Mouse (Mus musculus): ENCODE results near the gene Fchsd2. TPM values are rescaled to one million over a fixed set of nuclear protein-coding genes. Genes with fewer than 3 reads are reported as not detected.

Fchsd2 gene
- polyA plus RNA-seq, 1 experiment from 2014 or later: 4.9 TPM

- no peak for ATAC-seq (ENCODE audit: insufficient read depth)
- 72% methylated on average over 4 of the region's 4 CpGs for WGBS (ENCODE audit: insufficient replicate concordance)
- H3K4me1 ChIP-seq (replicated peaks): peaks cover 70% of the 10 kb centered on the region
- H3K36me3 ChIP-seq (replicated peaks): peaks cover 27% of the 10 kb centered on the region; the same call in 1 of the 2 replicates
- H3K4me3 ChIP-seq (replicated peaks): no peak overlapping the region
- no peak overlapping the region for H3K9ac ChIP-seq
- no peak overlapping the region for H3K4me2 ChIP-seq
- no peaks in the 10 kb centered on the region for H3K27me3 ChIP-seq
- no peaks in the 10 kb centered on the region for H3K9me3 ChIP-seq (replicated peaks)
- no peak overlapping the region for H3K27ac ChIP-seq (replicated peaks)
Measured at GRCm38 (mm10) chr7:101328621-101329158, 236.0 kb downstream of the Fchsd2 start.

- H3K36me3 ChIP-seq (replicated peaks): peaks cover 30% of the 10 kb centered on the region; the same call in 1 of the 2 replicates
- no peak for ATAC-seq (ENCODE audit: insufficient read depth)
- H3K9ac ChIP-seq: no peak overlapping the region
- H3K4me2 ChIP-seq: no peak overlapping the region
- H3K27ac ChIP-seq (replicated peaks): no peak overlapping the region; the same call in 1 of the 2 replicates
- no peaks in the 10 kb centered on the region for H3K27me3 ChIP-seq
- no peaks in the 10 kb centered on the region for H3K9me3 ChIP-seq (replicated peaks)
- peaks cover 61% of the 10 kb centered on the region for H3K4me1 ChIP-seq (replicated peaks)
- no peak overlapping the region for H3K4me3 ChIP-seq (replicated peaks)
- 71% methylated on average over 4 of the region's 4 CpGs for WGBS (ENCODE audit: insufficient replicate concordance)
Measured at GRCm38 (mm10) chr7:101329606-101330005, 236.9 kb downstream of the Fchsd2 start.

- Histone ChIP-seq H3K4me2 (no peak overlapping the region), H3K4me3 (replicated peaks) (no peak overlapping the region), H3K27ac (replicated peaks) (no peak overlapping the region), H3K9me3 (replicated peaks) (no peaks in the 10 kb centered on the region), H3K9ac (no peak overlapping the region), H3K4me1 (replicated peaks) (peaks cover 61% of the 10 kb centered on the region), H3K36me3 (replicated peaks) (peaks cover 32% of the 10 kb centered on the region; the same call in 1 of the 2 replicates), H3K27me3 (no peaks in the 10 kb centered on the region)
- no peak for ATAC-seq (ENCODE audit: insufficient read depth)
- WGBS (ENCODE audit: insufficient replicate concordance): 70% methylated on average over 10 of the region's 10 CpGs
Measured at GRCm38 (mm10) chr7:101330074-101330840, 237.6 kb downstream of the Fchsd2 start.

GRCm38 (mm10) chr7:101330841-101331173 lies 238.1 kb downstream of the Fchsd2 start:
- Histone ChIP-seq H3K4me2 (no peak overlapping the region), H3K36me3 (replicated peaks) (peaks cover 32% of the 10 kb centered on the region; the same call in 1 of the 2 replicates), H3K9me3 (replicated peaks) (no peaks in the 10 kb centered on the region), H3K9ac (no peak overlapping the region), H3K27me3 (no peaks in the 10 kb centered on the region), H3K4me3 (replicated peaks) (no peak overlapping the region), H3K4me1 (replicated peaks) (peaks cover 62% of the 10 kb centered on the region), H3K27ac (replicated peaks) (no peak overlapping the region)
- 75% methylated on average over 4 of the region's 4 CpGs for WGBS (ENCODE audit: insufficient replicate concordance)
- no peak for ATAC-seq (ENCODE audit: insufficient read depth)

GRCm38 (mm10) chr7:101332045-101332831 lies 239.6 kb downstream of the Fchsd2 start:
- Histone ChIP-seq H3K4me2 (no peak overlapping the region), H3K27me3 (no peaks in the 10 kb centered on the region), H3K36me3 (replicated peaks) (peaks cover 39% of the 10 kb centered on the region), H3K9ac (no peak overlapping the region), H3K4me1 (replicated peaks) (peaks cover 57% of the 10 kb centered on the region), H3K9me3 (replicated peaks) (no peaks in the 10 kb centered on the region), H3K4me3 (replicated peaks) (no peak overlapping the region), H3K27ac (replicated peaks) (no peak overlapping the region)
- 78% methylated on average over 5 of the region's 5 CpGs for WGBS (ENCODE audit: insufficient replicate concordance)
- ATAC-seq (ENCODE audit: insufficient read depth): no peak

Other genes starting within 250 kb of the Fchsd2 start
- gene Relt, start 229.4 kb upstream of the Fchsd2 start, polyA plus RNA-seq (2015; fragmentation: Nextera tagmentation; extraction: Ambion mirVana): 17.4 and 21.4 TPM in 2 replicates
- 0.76 and 1.0 TPM in 2 replicates for gene Arhgef17, start 160.8 kb upstream of the Fchsd2 start, polyA plus RNA-seq (2015; fragmentation: Nextera tagmentation; extraction: Ambion mirVana)
- gene P2ry6, start 118.2 kb upstream of the Fchsd2 start, polyA plus RNA-seq (2015; fragmentation: Nextera tagmentation; extraction: Ambion mirVana): 4.1 and 5.0 TPM in 2 replicates
- gene P2ry2, start 80.0 kb upstream of the Fchsd2 start, polyA plus RNA-seq (2015; fragmentation: Nextera tagmentation; extraction: Ambion mirVana): 1.5 and 2.1 TPM in 2 replicates
- gene Atg16l2, start 209.4 kb downstream of the Fchsd2 start, polyA plus RNA-seq (2015; fragmentation: Nextera tagmentation; extraction: Ambion mirVana): 5.2 and 5.9 TPM in 2 replicates
- 122 and 143 TPM in 2 replicates for gene Stard10, start 224.2 kb downstream of the Fchsd2 start, polyA plus RNA-seq (2015; fragmentation: Nextera tagmentation; extraction: Ambion mirVana)